Mouse (Mus musculus): ENCODE measurements around the gene Fosb.

GRCm38 (mm10) chr7:19309278-19309883, 470 bp downstream of the Fosb start:
- TF ChIP-seq CTCF (IDR thresholded peaks at IDR 0.05; ENCODE audit: low read depth, low read length) (no peak), POLR2A (IDR thresholded peaks at IDR 0.05; ENCODE audit: extremely low read depth, insufficient read depth, low read length) (no peak)

All from liver, adult 2 months (tissue).